Mouse (Mus musculus) midbrain, embryonic 15.5 days (tissue): ENCODE data around the gene Gm7849. TPM values are rescaled to one million over a fixed set of nuclear protein-coding genes. Genes with fewer than 3 reads are reported as not detected.
"Not testable (repeated sequence)": the region's sequence is repeated elsewhere in the genome, so short reads cannot be mapped to it uniquely, and the experiment has no call there.

Source experiments
- ATAC-seq: fragments of 200-750 bp; cut with Nextera tagmentation; replicated peaks from 2 replicates; pipeline ENCODE4 v1.8.0; 2017; ENCODE audit warnings: moderate TSS enrichment
- H3K27ac ChIP-seq: fragments of 300-500 bp; sonication (generic); 2 replicates; pipeline ENCODE4 v1.5.1; 2015; ENCODE audit warnings: mild to moderate bottlenecking, inconsistent platforms
- H3K27me3 ChIP-seq: fragments of 300-500 bp; sonication (generic); replicated peaks from 2 replicates; pipeline ENCODE4 v1.6.1; 2015; ENCODE audit warnings: inconsistent platforms
- H3K36me3 ChIP-seq: fragments of 300-500 bp; sonication (generic); replicated peaks from 2 replicates; pipeline ENCODE4 v1.6.1; 2015; ENCODE audit warnings: inconsistent platforms
- H3K4me1 ChIP-seq: fragments of 300-500 bp; sonication (generic); 2 replicates; pipeline ENCODE4 v1.6.1; 2015; ENCODE audit warnings: inconsistent platforms
- H3K4me2 ChIP-seq: fragments of 300-500 bp; sonication (generic); 2 replicates; pipeline ENCODE4 v1.6.1; 2015; ENCODE audit warnings: inconsistent platforms, mild to moderate bottlenecking, moderate library complexity
- H3K4me3 ChIP-seq: fragments of 300-500 bp; sonication (generic); 2 replicates; pipeline ENCODE4 v1.5.1; 2015; ENCODE audit warnings: mild to moderate bottlenecking, inconsistent platforms
- H3K9ac ChIP-seq: fragments of 300-500 bp; sonication (generic); 2 replicates; pipeline ENCODE4 v1.6.1; 2015; ENCODE audit warnings: mild to moderate bottlenecking, inconsistent platforms
- H3K9me3 ChIP-seq: fragments of 300-500 bp; sonication (generic); 2 replicates; pipeline ENCODE4 v1.6.1; 2016; ENCODE audit warnings: inconsistent platforms
- WGBS: fragments of 180-500 bp; shearing (Covaris S2); methylation state at CpG from one replicate; pipeline ENCODE4 v1.1.7; 2015; ENCODE audit warnings: mixed read lengths; 5-methylcytosine and 5-hydroxymethylcytosine counted together
- polyA plus RNA-seq: library from polyadenylated mRNA; unstranded; fragments of >200 nt; fragmentation: Nextera tagmentation; extraction: Ambion mirVana; gene quantifications from 2 replicates; pipeline ENCODE4 v1.2.1, GENCODE M21; 2015

Gm7849 gene
- polyA plus RNA-seq: not detected in 2 replicates

DNA sequence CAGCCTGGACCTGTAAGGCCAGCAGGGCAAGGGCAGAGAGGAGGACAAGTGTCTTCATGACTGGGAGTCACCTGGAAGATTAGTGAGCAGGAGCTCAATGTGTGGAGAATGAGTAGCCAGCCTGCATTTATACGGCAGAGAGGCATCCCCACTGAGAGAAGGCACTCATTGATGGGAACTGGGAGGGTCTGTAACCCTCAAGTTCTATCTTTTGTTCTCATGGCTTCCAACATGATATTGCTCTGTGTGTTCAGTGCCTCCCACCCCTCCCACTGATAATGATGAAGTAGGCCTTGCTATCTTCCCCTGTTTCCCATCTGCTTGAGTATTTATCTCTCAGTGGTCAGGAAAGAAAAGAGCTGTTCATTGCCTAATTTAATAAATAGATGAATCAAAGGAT lies at the start of gene Gm7849:
Gene Gm7849, minus strand, starts transcription at position 101 of the 400 bp plus-strand sequence.
- not testable (repeated sequence) for H3K4me2 ChIP-seq, H3K27ac ChIP-seq, H3K9me3 ChIP-seq, H3K27me3 ChIP-seq, H3K4me1 ChIP-seq, H3K9ac ChIP-seq, H3K4me3 ChIP-seq, H3K36me3 ChIP-seq, ATAC-seq
- WGBS: no CpG with 5 or more reads among the region's 1 CpGs

- not testable (repeated sequence) for H3K9ac ChIP-seq, H3K9me3 ChIP-seq, H3K4me2 ChIP-seq, H3K4me3 ChIP-seq, H3K36me3 ChIP-seq, ATAC-seq, H3K27ac ChIP-seq, H3K4me1 ChIP-seq, H3K27me3 ChIP-seq
- WGBS: no CpG with 5 or more reads among the region's 1 CpGs
These were observed 29.2 kb downstream of the Gm7849 start, which contains the start of gene Defa36 for GRCm38 (mm10) chr8:21427111-21427510. TSS of gene Defa36 (plus strand) at chr8:21427411.

Other genes starting within 250 kb of the Gm7849 start
- gene Gm15292, start 206.8 kb downstream of the Gm7849 start, polyA plus RNA-seq: not detected in 2 replicates
- not detected in 2 replicates for gene Defa27, start 141.0 kb downstream of the Gm7849 start, polyA plus RNA-seq
- not detected in 2 replicates for gene Defa29, start 129.5 kb downstream of the Gm7849 start, polyA plus RNA-seq
- gene Defa2, start 78.0 kb downstream of the Gm7849 start, polyA plus RNA-seq: not detected in 2 replicates
- not detected in 2 replicates for gene Defa33, start 64.7 kb downstream of the Gm7849 start, polyA plus RNA-seq
- gene Defa36, start 29.1 kb downstream of the Gm7849 start, polyA plus RNA-seq: not detected in 2 replicates
- not detected in 2 replicates for gene Defa20, start 52.7 kb upstream of the Gm7849 start, polyA plus RNA-seq
- not detected in 2 replicates for gene Defa32, start 72.5 kb upstream of the Gm7849 start, polyA plus RNA-seq
- not detected in 2 replicates for gene Defa37, start 108.8 kb upstream of the Gm7849 start, polyA plus RNA-seq
- not detected in 2 replicates for gene Defa28, start 126.4 kb upstream of the Gm7849 start, polyA plus RNA-seq
- not detected in 2 replicates for gene Gm7861, start 137.9 kb upstream of the Gm7849 start, polyA plus RNA-seq
- not detected in 2 replicates for gene Defa26, start 161.6 kb upstream of the Gm7849 start, polyA plus RNA-seq
- not detected in 2 replicates for gene Defa17, start 199.2 kb upstream of the Gm7849 start, polyA plus RNA-seq
- not detected in 2 replicates for gene Defa34, start 209.2 kb upstream of the Gm7849 start, polyA plus RNA-seq
- not detected in 2 replicates for gene AY761184, start 247.1 kb upstream of the Gm7849 start, polyA plus RNA-seq